Mouse (Mus musculus) lung, postnatal 25 days (tissue): ENCODE results near the gene Tas2r135.

Experiments used
- DNase-seq: peaks from one replicate; pipeline ENCODE4 v3.0.0; 2022; ENCODE audit warnings: low spot score

Gene Tas2r135

DNA sequence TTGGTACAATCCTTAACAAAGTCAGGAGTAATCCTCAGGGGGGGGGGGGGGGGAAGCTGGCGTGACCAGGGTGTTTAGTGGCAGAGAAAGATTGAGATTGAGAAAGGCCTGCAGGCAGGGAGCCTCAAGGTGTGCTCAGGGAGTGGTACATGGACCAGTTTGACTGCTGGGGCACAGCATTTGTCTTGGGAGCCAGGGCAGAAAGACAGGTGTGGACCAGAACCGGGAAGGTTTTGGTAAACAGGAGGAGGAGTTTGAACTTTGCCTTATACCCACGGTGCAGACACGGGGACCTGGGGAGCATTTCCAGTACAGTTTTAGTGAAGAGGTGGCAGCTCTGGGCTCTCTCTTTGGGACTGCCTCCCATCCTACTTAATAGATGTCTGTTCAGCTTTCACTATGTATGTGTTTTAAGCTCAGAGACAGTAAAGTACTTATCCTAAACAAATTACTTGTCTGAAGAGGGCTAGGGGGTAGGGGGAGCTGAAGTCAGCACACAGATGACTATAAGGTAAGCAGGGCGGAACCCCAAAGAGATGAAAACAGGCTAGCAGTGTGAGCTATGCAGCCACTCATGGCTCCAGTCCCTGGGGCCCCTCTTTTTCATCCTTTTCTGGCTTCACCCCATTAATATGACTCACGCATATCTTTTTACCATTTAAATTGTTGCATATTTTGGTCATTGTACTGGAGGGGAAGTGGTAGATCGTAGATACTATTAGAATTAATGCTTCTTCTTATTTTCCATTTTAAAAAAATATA is 31.4 kb upstream of the Tas2r135 start:
- no peak for DNase-seq

DNA sequence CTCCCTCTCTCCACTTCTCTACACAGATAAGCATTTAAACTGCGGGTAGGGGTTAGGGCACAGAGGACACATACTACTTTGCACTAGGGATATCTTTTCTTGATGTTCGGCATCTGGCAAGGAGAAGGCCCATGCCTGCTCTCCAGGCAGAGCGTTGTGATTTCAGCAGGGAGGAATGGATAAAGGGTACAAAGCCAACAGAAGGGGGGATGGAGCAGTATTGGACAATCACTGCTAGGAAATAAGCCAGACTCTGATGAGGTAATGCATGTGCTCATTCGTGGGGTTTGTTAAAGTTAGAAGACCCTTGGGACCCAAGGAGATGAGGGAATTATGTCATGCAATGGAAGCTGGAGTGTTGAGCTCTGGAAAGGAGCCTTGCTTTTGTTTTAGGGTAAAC is 30.5 kb upstream of the Tas2r135 start:
- DNase-seq, result no peak

DNA sequence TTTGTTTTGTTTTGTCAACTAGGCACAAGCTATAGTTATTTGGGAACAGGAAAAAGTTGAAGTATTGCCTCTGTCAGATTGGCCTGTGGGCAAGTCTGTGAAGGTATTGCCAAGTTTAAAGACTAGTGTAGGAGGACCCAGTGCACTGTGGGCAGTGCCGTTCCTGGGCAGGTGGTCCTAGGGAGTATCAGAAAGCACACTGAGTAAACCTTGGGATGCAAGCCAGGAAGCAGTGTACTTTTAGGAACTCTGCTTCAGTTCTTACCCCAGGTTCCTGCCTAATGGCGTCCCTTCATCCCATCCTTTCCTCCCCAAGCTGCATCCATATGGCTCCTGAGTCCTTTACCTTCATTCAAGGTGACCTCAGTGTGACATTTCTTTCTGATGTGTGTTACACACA is 30.1 kb upstream of the Tas2r135 start:
- no peak for DNase-seq

DNA sequence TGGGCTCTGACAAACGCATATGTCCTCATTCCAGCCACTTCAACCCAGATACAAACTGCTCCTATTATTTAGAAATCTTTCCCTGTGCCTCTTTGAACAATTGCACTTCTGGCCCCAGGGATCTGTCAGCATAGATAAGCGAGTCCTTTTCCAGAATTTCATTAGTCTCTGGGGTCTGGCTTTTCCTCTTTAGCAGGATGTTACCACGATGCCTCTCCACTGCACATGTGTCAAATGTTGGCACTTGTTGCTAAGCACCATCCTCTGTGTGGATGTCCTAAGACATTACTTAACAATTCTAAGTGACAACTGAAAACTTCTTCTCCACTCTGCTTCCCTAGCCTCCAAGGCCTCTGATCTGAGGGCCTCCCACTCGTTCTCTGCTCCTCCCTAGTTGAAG is 29.2 kb upstream of the Tas2r135 start:
- no peak for DNase-seq

DNA sequence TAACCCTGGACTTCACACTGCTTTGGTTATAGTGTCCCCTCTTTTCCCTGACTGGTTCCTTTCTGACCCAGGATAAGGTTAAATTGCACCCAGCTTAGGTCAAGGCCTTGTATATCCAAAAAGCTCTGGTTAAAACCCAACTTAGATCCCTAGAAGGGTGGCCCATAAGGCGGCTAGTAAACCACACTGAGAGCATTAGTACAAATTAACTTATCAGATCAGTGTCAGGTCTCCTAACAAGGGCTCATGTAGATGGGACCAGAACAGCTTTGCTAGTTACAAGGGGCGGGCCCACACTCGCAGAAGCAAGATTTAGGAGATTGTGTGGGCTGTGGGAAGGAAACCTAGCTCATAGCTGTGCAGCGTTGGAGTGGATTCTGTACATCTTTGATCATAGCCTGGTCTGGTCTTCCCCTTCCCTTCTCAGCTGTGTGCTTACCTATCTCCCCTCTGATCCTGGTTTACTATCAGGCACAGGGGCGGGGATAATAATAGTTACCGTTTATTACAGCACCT is 28.7 kb upstream of the Tas2r135 start:
- DNase-seq, result no peak

DNA sequence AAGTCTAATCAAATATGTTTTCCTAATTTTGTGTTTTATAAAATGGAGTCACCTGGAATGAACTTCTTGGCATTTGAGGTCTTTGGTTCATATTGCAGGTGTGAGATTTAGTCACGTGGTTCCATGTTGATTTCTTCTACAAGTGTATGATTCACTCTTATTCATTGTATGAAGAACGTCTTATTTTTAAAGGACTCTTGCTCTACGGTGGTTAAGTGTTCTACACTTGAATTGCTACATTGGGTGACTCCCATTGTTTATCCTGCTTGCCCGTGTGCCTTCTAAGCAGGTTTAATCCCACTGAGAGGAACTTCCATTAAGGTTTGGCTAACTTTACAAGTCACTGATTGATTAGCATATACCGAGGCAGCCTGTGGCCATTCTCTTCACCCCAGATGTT is 28.0 kb upstream of the Tas2r135 start:
- DNase-seq, result no peak

DNA sequence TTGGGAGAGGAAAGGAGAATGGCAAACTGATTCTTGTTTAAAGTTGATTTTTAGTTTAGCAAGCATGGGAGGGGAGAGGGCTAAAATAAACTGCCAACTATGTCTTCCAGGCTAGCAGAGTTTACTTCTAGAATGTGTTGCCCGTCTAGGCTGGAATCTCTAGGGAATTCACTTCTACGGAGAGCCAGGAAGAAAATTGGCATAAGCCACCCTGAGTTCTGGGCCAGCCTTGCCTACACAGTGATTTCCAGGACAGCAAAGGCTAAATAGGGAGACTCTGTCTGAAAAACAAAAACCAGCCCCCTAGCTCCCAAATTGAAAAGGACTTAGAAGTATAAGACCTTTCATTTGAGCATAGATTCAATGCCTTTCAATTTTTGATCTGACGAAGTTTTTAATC is 25.7 kb upstream of the Tas2r135 start:
- DNase-seq, result no peak

DNA sequence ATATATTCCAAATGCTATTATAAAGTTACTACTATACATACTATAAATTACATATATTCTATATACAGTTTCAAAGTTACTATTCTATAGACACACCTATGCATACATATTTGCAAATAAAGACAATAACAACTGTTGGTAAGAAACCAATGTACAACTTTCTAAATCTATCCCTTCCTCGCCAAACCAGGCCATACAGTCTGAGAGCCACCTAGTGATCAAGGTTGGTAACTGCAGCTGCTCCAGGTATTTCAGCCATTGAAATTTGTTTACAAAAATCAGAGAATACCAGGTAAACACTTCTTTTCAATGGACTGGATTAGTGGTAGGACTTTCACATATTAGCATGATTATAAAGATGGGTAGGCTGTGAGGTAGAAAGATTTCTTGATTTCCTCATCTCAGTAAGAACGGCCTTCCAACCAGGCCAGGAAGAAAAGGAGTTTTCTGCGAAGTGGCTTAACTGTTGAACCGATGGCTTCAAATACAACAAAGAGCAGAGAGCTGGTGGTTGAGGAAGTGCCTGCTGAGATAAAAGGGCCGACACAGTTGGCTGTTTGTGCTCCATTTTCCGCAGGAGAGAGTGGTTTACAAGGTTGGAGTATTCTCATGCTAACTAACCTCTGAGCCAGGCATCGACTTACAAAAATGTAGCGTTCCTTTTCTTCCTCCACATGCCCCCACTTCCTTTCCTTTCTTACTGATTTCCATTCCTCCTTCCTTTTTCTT is 24.7 kb upstream of the Tas2r135 start:
- DNase-seq, result no peak

DNA sequence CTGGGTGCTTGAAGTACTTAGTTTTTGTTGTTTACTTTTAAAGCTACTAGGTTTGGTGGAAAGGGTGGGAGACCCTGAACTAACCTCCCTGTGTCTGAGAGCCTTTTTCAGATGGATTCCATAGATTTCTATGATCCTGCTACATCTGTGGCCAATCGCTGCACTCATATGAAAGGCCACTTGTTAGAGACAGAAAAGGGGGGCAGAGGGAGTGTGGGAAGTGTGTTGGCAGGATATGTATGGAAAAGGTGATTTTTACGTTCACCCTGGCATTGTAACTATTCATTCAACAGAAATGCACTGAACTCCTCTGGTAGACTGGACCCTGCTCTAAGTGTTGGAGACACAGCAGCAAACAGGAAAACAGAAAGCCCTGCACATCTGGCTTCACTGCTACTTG is 24.0 kb upstream of the Tas2r135 start:
- no peak for DNase-seq

DNA sequence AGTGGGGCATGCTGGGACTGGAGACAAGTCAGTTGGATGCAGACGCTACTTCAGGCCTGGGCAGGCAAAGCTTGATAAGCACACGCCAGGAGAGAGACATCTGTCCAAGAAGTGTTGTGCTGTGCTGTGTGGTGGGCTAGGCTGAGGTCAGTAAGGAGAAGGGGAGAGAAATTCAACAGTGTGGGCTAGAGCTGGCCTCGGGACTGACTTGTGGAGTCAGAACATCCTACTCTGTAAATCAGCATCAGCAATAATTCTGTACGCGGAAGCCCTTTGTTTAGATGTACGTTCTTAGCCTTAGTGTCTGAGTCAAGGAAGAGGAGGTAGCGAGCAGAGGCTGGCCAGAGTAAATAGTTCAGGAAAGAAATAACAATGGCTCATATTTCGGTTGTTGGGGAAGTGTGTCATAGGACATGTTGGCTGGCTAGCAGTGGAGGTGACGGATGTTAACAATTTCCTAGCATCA is 23.3 kb upstream of the Tas2r135 start:
- DNase-seq, result peak; percentile 64

DNA sequence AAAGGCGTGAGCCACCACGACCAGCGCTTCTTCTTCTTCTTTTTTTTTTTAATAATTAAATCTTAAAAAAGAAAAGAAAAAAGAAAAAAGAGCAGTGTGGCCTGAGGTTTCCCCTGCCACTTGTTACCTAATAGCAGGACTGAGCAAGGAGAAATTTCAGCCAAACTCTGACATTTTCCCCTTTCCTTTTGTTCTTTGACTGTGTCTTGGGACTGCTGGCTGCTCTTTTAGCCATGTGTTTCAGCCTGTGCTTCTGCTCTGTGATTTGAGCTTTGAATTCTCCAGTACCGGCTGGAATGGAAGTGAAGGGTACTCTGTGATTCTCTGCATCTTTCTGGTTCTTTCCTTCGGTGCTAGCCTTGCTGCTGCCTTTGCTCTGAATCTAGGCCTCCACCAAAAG is 21.9 kb upstream of the Tas2r135 start:
- no peak for DNase-seq

DNA sequence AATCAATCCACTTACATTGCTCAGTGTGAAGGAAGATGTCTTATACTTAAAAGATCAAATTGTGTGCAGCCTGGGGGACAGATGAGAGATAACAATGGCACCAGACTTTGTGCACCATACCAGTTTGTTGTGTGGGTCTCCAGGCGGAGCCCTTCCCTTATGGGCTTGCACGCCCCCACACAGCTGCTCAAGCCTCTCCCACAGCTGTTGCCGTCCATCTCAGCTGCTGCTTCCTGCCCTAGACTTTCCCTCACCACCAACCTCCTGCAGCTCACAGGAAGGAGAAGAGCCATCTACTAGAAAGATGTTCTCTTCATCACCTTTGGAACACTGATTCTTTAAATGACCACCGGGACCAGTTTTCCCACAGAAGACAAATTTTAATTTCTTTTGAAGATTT is 19.6 kb upstream of the Tas2r135 start:
- no peak for DNase-seq

DNA sequence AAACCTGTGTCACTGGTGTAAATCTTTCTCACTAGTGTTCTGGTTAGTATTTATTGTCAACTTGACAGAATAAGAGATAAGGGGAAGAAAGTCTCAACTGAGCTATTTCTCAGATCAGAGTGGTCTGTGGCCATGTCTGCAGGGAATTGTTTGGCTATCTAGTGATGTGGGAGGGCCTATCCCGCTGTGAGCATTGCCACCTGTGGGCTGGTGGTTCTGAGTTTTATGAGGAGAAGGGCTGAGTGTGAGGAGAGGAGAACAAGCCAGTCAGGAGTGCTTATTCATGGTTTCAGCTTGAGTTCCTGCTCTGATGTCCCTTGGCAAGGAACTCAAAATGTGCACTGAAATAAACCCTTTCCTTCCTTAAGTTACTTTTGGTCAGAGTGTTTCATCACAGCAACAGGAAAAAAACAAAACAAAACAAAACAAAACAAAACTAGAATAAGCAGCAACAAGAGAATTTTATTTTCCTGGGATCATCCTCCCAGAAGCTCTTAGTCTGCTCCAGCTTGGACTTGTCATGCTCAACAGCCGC is 13.4 kb upstream of the Tas2r135 start:
- DNase-seq, result peak; percentile 43

DNA sequence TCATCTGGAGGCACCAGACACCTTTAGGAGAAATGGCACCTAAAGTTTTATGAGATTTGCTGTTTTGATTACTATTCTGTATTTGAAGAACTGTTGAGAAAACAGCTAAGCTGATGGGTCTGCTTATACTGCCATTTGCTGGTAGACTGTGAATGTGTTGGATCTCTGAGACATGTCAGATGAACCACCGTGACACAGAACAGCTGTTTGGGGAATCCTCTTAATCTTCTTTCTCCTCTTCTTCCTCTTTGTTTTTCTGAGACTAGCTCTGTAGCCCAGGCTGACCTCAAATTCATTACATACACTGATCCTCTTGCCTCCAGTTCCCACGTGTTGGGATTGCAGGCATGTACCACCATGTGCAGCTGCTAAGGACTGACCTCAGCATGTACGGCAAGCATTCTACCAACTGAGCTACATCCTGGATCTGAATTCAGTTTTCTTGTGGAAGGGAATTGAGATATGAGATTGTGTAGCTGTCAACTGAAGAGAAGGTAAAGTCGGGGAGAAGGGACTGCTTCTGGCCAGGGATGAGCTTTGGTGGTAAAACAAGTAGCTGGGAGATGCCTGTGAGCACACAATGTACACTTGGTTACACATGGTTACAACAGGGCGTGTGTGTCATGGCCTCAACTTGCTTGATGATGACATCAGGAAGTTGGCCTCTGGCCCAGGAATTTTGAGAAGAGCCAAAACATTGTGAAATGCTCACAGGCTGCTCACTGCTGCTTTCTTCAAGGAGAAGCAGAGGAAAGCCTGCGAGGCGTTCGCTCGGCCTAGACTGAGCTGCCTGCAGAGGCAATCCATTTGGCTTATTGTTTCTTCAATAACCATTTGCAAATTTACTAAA is 9.0 kb upstream of the Tas2r135 start:
- peak; percentile 95 for DNase-seq

DNA sequence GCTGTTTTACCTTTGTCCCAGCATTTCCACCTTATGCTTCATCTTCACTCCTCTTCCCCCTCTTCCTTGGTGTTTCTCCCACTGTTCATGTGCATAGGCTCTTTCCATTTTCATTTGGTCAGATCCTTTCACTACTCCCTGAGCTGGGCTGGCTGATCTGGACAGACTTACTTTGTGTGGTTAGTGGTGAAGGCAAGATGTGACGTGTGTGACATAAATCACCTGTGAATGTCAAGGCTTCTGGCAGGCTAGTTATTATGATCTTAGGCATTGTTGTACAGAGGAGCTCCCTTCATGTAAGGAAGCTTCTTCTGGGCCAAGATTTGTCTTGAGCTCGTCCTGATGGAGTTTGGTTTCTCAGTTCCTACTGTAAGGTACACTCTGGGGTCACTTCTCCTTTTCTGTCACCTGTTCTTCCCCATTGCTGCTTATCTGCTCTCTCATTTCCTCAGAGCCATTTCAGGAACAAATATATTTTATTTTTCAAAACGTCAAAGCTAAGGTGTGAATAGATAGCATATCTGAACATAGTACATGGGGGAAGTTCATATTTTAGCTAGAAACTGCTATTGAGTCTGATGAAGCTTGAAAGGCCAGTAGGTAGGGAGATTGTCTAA is 8.1 kb upstream of the Tas2r135 start:
- DNase-seq, result peak; percentile 23

DNA sequence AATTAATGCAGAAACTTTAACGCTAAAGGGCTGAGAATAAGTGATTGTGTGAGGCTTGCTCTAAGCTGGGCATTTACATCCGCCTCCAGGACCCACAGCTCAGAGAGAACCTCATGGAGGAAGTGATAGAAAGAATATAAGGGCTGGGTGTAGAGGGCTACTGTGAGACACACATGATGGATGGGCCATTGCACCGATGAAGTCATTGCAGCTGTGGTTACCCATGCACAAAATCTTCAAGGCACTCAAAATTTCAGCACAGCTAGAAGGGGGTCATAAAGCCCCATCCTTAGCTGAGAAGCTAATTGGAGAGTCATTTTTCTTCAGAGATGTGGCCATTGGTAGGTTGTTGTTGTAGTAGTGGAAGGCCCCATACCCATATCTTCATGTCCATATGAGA is 6.9 kb upstream of the Tas2r135 start:
- no peak for DNase-seq

DNA sequence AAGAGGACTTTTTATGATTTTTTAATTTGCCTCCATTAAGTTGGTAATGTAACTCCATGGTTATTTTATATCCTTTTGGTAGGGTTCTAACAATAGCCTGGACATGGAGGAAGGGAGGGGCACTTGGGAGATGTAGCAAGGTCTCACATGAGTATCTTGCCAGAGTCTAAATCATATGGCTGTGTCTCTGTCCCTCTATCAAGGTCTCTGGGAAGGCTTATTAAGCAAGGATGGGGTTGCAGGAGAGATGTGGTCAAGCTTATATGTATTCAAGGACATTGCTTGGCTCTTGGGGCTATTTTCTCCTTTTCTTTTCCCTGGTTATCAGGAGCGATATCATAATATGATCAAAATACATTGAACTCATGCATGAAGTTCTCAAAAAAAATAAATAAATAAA is 6.2 kb upstream of the Tas2r135 start:
- no peak for DNase-seq

DNA sequence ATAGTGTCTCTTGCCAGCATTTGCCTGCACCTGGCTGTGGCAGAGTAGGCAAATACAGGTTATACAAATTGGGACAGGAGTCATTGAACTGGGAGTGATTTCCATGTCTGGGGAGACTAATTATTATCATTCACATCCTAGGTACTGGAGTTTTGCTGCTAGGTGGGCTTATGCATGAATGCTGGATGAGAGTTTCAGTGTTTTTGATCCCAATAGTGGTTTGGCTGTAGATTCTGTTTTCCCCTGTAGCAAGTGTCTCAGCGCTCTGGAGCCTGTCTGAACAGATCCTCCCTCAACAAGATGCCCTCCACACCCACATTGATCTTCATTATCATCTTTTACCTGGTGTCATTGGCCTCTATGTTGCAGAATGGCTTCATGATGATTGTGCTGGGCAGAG is 5.3 kb upstream of the Tas2r135 start, which contains the start of gene Tas2r143:
TSS of gene Tas2r143 (plus strand) at position 301 of the 400 bp plus-strand sequence.
- DNase-seq, result no peak

DNA sequence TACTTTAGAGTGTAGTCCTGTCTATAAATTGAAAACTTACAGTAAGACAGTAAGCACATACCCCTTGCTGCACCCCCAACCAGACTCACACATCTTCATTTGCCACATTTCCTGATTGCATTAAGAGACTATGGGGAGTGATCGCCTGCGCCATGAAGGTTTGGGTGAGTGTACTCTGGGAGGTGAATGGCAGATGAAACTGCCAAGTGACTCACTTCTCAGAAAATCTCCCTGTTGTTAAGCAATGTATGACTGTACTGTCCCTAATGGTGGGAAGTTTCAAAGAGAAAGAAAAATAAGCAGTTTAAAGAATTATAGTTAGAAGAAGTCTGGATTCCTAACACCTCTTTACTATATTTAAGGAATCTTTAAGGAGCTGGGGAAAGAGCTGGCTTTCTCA is 14.2 kb downstream of the Tas2r135 start:
- no peak for DNase-seq

DNA sequence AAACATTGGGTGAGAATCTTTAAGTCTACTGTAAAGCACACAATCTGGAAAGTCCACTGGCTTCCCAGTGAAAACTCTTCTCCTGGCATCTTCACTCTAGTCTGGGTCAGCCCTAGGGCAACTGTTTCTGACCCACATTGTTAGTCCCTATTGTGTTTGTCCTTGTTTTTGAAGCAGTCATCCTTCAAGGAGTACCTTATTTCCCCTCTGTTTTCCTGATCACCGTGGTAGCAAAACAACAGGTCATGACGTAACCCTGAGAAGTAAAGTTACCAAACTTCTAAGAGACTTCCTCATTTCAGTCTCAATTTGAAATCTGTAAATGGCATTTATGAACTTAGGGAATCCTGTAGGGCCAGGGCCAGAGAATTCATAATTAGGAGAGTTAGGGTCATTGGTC is 16.2 kb downstream of the Tas2r135 start:
- DNase-seq, result peak; percentile 64

DNA sequence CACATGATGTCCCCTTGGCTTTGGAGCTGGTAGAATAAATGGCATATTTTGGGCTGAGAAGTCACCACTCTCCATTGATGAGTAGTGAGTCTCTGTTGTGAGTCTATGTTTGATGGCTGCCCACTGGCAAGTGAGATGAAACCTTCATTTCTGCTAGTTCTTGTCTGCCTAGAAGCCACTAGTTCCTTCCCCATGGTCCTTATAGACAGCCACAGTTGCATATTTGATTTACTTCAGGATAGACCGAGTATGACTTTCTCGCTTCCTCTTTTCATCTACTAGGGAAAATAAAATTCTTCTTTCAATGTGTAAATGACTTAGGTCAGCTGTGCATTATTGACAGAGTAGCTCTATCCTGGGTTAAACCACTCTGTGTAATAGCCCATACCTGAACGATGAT is 19.2 kb downstream of the Tas2r135 start:
- DNase-seq, result no peak

DNA sequence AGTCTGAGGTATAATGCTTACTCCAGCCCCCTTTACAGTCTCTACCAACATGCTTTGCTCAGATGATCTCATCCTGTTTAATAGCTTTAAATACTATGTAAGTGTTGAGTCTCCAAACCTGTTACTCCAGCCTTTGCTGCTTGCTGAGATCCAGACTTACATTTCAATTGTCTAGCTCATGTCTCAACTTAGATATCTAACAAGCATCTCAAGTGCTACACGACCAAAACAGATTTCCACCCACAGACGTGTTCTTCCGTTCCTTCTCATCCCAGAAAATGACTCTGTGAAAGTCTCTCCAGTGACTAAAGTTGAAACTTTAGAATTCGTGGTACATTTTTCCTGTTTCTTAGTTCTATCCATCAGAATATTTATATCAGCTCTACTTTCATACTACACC is 21.1 kb downstream of the Tas2r135 start:
- DNase-seq, result no peak
